Mouse (Mus musculus): ENCODE measurements around the gene Stx1a.

- TF ChIP-seq CTCF (IDR thresholded peaks at IDR 0.05): no peak
- TF ChIP-seq POLR2A (IDR thresholded peaks at IDR 0.05; ENCODE audit: insufficient read depth, low read depth, low read length): no peak
Measured at GRCm38 (mm10) chr5:135010320-135010709, 13.0 kb upstream of the Stx1a start.
